Mouse (Mus musculus): ENCODE data around the gene Ptprm. TPM values are rescaled to one million over a fixed set of nuclear protein-coding genes. Genes with fewer than 3 reads are reported as not detected.

Gene Ptprm
- polyA plus RNA-seq, 1 experiment from 2014 or later = 10.6 TPM

DNA sequence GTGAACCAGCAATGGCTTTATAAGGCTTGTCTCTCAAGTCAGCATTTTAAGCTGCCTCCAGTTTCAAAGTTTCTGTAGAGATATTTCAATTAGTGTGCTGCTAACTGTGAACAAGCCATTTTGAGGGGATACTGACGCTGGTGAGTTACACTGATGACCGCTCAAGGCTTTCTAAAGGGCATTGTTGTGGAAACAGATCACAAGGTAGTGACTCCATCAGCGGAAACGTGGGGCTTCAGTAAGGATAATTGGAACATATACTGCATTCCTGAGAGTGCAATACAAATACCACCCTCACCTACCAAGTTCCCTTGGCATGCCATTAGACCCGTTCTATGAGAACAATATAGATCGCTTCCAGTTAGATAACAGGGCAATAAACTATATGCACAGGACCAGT is 393.7 kb downstream of the Ptprm start:
- 82% methylated on average over 6 of the region's 6 CpGs for WGBS
- Histone ChIP-seq H3K4me1 (peaks cover 15% of the 10 kb centered on the region; the same call in 1 of the 2 replicates), H3K36me3 (replicated peaks) (no peaks in the 10 kb centered on the region), H3K4me3 (no peak overlapping the region), H3K9me3 (no peaks in the 10 kb centered on the region), H3K27me3 (replicated peaks; ENCODE audit: low read depth, poor library complexity, severe bottlenecking) (no peaks in the 10 kb centered on the region), H3K27ac (replicated peaks) (no peak overlapping the region)
- no peak for DNase-seq (ENCODE audit: low spot score)

DNA sequence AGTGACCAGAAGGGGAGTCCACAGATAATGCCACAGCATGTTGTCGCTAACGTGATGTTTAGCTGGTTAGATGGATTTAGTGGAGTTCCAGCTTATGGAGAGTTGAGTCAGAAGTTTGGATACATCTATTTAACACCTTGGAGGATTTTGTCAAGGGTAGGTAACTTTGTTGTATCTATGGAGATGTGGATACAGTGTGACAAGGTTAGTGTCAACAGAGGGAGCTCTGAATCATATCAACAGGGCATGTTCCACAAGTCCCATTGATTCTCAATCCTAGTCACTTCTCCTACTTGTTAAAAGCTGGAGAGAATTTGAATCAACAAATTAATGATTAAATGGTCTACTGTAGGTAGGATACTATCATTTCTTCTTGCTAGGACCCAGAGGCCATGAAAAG is 394.4 kb downstream of the Ptprm start:
- peaks cover 15% of the 10 kb centered on the region; the same call in 1 of the 2 replicates for H3K4me1 ChIP-seq
- no peaks in the 10 kb centered on the region for H3K9me3 ChIP-seq
- H3K36me3 ChIP-seq (replicated peaks) = no peaks in the 10 kb centered on the region
- no peaks in the 10 kb centered on the region for H3K27me3 ChIP-seq (replicated peaks; ENCODE audit: low read depth, poor library complexity, severe bottlenecking)
- WGBS = 95% methylated on average over 2 of the region's 2 CpGs
- no peak for DNase-seq (ENCODE audit: low spot score)
- no peak overlapping the region for H3K27ac ChIP-seq (replicated peaks)
- no peak overlapping the region for H3K4me3 ChIP-seq

DNA sequence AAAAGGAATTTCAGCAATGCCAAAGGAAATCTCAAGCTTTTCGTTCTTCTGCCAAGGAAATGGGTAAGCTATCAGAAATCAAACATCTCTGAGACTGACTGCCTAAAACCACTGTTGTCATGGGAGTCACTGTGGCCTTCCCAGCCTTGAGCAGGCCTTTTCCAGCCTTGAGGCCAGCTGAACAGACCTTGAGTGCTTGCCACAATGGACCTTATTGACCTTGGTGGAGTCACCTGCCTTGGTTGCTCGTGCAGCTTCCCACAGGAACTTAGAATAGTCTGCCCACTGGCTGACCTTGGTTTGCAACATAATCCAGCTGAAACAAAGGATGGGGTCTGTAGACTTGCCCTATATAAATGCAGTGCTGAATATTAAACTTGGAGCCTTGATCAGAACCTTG is 395.5 kb downstream of the Ptprm start:
- Histone ChIP-seq H3K36me3 (replicated peaks) (no peaks in the 10 kb centered on the region), H3K27ac (replicated peaks) (no peak overlapping the region), H3K27me3 (replicated peaks; ENCODE audit: low read depth, poor library complexity, severe bottlenecking) (no peaks in the 10 kb centered on the region), H3K4me3 (no peak overlapping the region), H3K9me3 (no peaks in the 10 kb centered on the region), H3K4me1 (peaks cover 15% of the 10 kb centered on the region; the same call in 1 of the 2 replicates)
- no peak for DNase-seq (ENCODE audit: low spot score)
- WGBS = 78% methylated on average over 2 of the region's 2 CpGs

DNA sequence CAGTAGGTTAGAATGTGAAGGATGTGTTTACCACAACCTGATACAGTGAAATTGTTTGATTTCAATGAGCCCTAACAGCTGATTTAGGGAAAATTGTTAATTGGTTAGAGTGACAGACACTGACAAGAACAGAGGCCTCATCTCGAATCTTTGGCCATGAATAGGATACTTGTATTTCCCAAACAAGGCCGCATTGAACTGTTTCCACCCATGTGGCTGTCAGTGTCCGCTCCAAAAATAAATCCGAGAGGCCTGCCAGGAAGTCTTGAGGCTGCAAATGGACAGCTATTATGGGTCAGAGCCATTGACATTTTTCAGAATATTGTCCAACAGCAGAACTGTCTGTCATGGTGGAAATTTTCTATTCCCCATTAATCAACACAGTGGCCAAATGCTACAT is 409.8 kb downstream of the Ptprm start:
- no peaks in the 10 kb centered on the region for H3K36me3 ChIP-seq (replicated peaks)
- H3K4me3 ChIP-seq = no peak overlapping the region
- no peak overlapping the region for H3K27ac ChIP-seq (replicated peaks)
- no peak for DNase-seq (ENCODE audit: low spot score)
- H3K9me3 ChIP-seq = no peaks in the 10 kb centered on the region
- H3K27me3 ChIP-seq (replicated peaks; ENCODE audit: low read depth, poor library complexity, severe bottlenecking) = no peaks in the 10 kb centered on the region
- H3K4me1 ChIP-seq = no peaks in the 10 kb centered on the region
- WGBS = 54% methylated on average over 4 of the region's 4 CpGs

DNA sequence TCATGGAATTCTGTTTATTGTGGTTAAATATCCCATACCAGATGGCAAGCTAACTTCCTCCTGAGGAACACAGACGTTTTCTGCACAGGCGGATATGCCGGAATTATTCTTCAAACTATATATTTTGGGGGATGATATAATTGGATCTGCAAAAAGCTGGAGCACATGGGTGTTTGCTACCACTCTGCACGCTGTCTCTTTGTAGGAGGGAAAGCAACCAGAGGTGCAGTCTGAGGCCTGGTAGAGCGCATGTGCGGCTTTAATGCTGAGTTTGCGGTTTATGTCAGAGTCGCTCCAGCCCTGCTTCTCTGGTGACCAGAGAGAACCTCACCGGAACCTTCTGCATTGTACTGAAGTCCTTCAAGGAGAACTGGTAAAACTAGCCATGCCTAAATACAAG is 410.7 kb downstream of the Ptprm start:
- 92% methylated on average over 9 of the region's 9 CpGs for WGBS
- H3K36me3 ChIP-seq (replicated peaks) = no peaks in the 10 kb centered on the region
- DNase-seq (ENCODE audit: low spot score) = no peak
- no peaks in the 10 kb centered on the region for H3K4me1 ChIP-seq
- no peak overlapping the region for H3K4me3 ChIP-seq
- no peak overlapping the region for H3K27ac ChIP-seq (replicated peaks)
- no peaks in the 10 kb centered on the region for H3K27me3 ChIP-seq (replicated peaks; ENCODE audit: low read depth, poor library complexity, severe bottlenecking)
- H3K9me3 ChIP-seq = no peaks in the 10 kb centered on the region

DNA sequence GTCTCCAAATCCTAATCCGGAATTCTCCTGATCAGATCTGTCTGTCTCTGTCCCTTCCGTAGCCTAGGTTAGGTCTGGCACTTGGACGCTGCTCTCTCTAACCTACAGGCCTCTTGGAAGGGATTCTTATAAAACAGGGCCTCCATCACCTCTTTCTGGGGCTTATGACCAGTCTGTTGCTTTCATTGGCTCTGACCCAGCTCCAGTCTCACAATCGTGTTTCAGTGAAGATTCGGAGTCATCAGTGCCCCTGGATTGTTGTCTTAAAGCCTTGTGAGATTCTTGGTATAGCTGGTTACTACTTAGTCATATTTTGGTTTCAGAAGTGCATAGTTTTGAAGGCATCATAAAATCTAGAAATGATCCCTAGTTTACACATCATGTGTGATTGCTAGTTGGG is 428.6 kb downstream of the Ptprm start:
- WGBS = 87% methylated on average over 5 of the region's 5 CpGs
- H3K27ac ChIP-seq (replicated peaks) = no peak overlapping the region
- H3K9me3 ChIP-seq = no peaks in the 10 kb centered on the region
- no peaks in the 10 kb centered on the region for H3K4me1 ChIP-seq
- H3K36me3 ChIP-seq (replicated peaks) = no peaks in the 10 kb centered on the region
- H3K27me3 ChIP-seq (replicated peaks; ENCODE audit: low read depth, poor library complexity, severe bottlenecking) = no peaks in the 10 kb centered on the region
- H3K4me3 ChIP-seq = no peak overlapping the region
- no peak for DNase-seq (ENCODE audit: low spot score)

DNA sequence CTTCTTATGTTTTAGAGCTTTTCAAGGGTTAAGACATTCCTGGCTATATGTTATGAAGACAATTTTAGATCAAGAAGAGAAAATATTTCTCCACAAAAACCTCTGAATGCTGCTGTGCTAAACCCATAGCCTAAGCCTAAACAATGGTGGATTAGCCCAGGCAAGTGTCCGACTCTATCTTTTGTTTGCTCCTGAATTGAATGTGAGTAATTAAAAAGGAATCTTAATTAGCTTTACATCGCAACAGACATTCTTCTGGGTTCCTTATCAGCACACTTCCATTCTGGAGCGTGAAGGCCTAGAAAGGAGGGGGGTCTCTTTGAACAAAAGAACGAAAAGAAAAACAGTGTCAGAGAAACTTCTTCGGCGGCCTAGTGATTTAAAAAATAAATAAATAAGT is 439.6 kb downstream of the Ptprm start:
- 38% methylated on average over 6 of the region's 6 CpGs for WGBS
- Histone ChIP-seq H3K9me3 (no peaks in the 10 kb centered on the region), H3K27ac (replicated peaks) (no peak overlapping the region), H3K4me3 (no peak overlapping the region), H3K27me3 (replicated peaks; ENCODE audit: low read depth, poor library complexity, severe bottlenecking) (no peaks in the 10 kb centered on the region), H3K4me1 (peaks cover 15% of the 10 kb centered on the region), H3K36me3 (replicated peaks) (no peaks in the 10 kb centered on the region)
- no peak for DNase-seq (ENCODE audit: low spot score)

DNA sequence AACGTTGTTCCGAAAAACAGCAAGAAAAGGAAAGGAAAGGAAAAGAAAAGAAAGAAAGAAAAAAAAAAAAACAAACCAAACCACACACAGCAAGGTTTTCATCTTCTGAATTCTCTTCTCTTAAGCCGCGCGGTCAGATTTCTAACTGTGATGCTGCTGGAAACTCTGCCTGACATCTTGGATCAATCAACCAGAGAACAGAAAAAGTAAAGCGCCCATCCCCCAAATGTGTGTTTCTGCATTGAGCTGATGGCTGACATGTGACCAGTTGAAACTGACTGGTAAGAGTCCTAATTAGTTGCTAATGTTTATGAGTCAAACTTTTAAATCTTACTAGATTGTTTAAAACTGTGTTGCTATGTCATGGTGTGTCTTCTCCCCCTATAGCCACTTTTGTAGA is 441.7 kb downstream of the Ptprm start:
- Histone ChIP-seq H3K9me3 (no peaks in the 10 kb centered on the region), H3K4me1 (peaks cover 15% of the 10 kb centered on the region), H3K36me3 (replicated peaks) (no peaks in the 10 kb centered on the region), H3K27ac (replicated peaks) (peak overlapping the region; percentile 48), H3K27me3 (replicated peaks; ENCODE audit: low read depth, poor library complexity, severe bottlenecking) (no peaks in the 10 kb centered on the region), H3K4me3 (no peak overlapping the region)
- 51% methylated on average over 6 of the region's 6 CpGs for WGBS
- peak; percentile 68 for DNase-seq (ENCODE audit: low spot score)

DNA sequence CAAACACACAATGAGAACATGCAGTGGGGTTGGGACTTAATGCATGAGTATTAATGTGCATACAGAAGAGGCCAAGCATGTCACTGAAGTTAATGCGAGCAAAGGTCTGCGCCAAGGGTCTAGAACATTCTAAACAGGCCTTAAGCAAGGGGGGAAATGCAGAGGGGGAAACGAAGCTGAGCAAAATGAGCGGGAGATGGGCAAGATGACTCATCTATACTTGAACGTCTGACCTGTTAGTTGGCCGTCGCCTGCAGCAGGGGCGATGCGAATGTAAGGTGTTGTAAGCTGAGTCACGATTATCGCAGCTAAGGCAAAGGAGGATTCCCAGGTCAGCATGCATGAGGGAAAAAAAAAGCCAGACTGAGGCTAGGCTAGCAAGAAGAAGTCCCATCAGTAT is 442.1 kb downstream of the Ptprm start:
- H3K9me3 ChIP-seq = no peaks in the 10 kb centered on the region
- H3K4me1 ChIP-seq = peaks cover 15% of the 10 kb centered on the region
- peak overlapping the region; percentile 48 for H3K27ac ChIP-seq (replicated peaks)
- H3K36me3 ChIP-seq (replicated peaks) = no peaks in the 10 kb centered on the region
- no peaks in the 10 kb centered on the region for H3K27me3 ChIP-seq (replicated peaks; ENCODE audit: low read depth, poor library complexity, severe bottlenecking)
- H3K4me3 ChIP-seq = no peak overlapping the region
- WGBS = 74% methylated on average over 11 of the region's 11 CpGs
- peak; percentile 25 for DNase-seq (ENCODE audit: low spot score)

DNA sequence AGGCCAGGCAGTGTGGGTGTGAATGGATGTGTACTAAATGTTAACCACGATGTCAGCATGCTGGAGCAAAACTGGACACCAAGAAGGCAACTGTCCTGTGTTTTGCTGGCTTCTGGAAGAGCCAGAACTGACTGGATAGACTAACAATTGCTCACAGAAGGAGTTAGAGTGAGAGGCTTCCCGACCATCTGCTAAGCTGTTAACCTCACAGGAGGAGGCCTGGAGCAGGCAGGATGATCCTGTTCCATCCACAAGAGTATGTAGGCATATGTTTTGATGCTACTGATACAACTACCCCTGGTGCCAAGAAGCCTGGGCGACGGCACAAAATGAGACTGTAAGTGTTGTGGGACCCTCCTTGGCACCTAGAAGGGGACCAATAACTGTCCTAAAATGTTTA is 444.4 kb downstream of the Ptprm start:
- Histone ChIP-seq H3K27me3 (replicated peaks; ENCODE audit: low read depth, poor library complexity, severe bottlenecking) (no peaks in the 10 kb centered on the region), H3K4me3 (no peak overlapping the region), H3K36me3 (replicated peaks) (no peaks in the 10 kb centered on the region), H3K27ac (replicated peaks) (no peak overlapping the region), H3K4me1 (peaks cover 15% of the 10 kb centered on the region), H3K9me3 (no peaks in the 10 kb centered on the region)
- no peak for DNase-seq (ENCODE audit: low spot score)
- WGBS = 81% methylated on average over 4 of the region's 4 CpGs

DNA sequence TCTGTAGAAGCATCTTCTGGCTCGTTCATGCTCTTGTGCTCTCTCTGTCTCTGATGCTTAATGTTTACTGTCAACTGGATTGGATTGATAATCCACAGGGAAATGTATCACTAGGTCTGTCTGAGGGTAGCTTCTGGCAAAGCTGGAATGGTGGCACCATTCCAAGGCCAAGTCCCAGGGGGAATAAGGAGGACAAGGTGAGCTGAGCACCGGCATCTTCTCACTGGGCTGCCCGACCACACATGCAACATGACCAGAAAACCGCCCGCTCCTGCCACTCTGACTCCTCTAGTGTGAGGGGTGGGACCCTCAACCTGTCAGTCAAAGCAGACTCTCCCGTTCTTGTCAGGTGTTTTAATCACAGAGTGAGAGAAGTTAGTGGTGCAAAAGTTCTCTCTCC is 445.3 kb downstream of the Ptprm start:
- WGBS = 88% methylated on average over 6 of the region's 6 CpGs
- no peaks in the 10 kb centered on the region for H3K9me3 ChIP-seq
- H3K27me3 ChIP-seq (replicated peaks; ENCODE audit: low read depth, poor library complexity, severe bottlenecking) = no peaks in the 10 kb centered on the region
- H3K4me1 ChIP-seq = peaks cover 15% of the 10 kb centered on the region
- H3K27ac ChIP-seq (replicated peaks) = no peak overlapping the region
- DNase-seq (ENCODE audit: low spot score) = no peak
- no peaks in the 10 kb centered on the region for H3K36me3 ChIP-seq (replicated peaks)
- no peak overlapping the region for H3K4me3 ChIP-seq

DNA sequence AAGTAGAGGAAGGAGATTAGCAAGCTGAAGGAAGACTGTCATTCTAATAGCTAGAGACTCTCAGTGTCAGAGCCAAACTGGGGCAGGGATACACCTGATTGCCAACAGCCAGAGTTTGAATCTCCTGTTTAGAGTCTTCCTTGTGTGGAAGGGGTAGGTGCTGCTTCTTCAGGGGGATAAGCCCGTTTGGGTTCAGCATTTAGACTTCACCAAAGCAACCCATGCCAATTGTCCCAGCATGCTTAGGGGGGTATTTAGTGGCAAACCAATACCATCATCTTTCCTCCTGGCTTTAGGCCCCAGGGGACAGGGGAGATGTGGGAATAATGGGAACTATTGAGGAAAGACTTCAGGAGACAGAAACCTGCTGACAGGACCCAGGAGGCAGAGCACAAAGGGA is 460.1 kb downstream of the Ptprm start:
- H3K36me3 ChIP-seq (replicated peaks) = no peaks in the 10 kb centered on the region
- H3K27ac ChIP-seq (replicated peaks) = no peak overlapping the region
- H3K4me1 ChIP-seq = no peaks in the 10 kb centered on the region
- no peaks in the 10 kb centered on the region for H3K27me3 ChIP-seq (replicated peaks; ENCODE audit: low read depth, poor library complexity, severe bottlenecking)
- H3K4me3 ChIP-seq = no peak overlapping the region
- WGBS = 51% methylated on average over 1 of the region's 1 CpGs
- no peaks in the 10 kb centered on the region for H3K9me3 ChIP-seq
- DNase-seq (ENCODE audit: low spot score) = no peak

DNA sequence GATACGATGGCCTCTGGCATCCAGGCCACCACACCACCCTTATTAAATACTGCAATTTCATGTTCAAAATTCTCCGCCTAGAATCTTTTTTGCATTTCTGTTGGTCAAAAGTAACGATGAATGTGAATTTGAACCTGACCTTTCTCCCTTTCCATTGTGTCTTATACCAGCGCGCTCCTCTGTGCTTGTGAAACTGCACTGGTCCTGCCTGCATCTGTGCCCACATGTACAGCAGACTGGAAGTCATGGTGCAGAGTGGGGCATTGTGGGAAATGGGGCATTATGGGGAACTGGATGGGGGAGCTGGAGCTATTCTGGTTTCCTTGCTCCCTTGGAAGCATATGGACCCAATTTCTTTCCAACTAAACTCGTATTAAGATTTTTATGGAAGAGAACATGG is 462.3 kb downstream of the Ptprm start:
- no peak for DNase-seq (ENCODE audit: low spot score)
- Histone ChIP-seq H3K4me3 (no peak overlapping the region), H3K36me3 (replicated peaks) (no peaks in the 10 kb centered on the region), H3K4me1 (no peaks in the 10 kb centered on the region), H3K9me3 (no peaks in the 10 kb centered on the region), H3K27me3 (replicated peaks; ENCODE audit: low read depth, poor library complexity, severe bottlenecking) (no peaks in the 10 kb centered on the region), H3K27ac (replicated peaks) (no peak overlapping the region)
- WGBS = 91% methylated on average over 6 of the region's 6 CpGs
